Mouse (Mus musculus): ENCODE data around the gene Gm21983.

GRCm38 (mm10) chr7:27228865-27229264 is 48.0 kb upstream of the Gm21983 start:
- TF ChIP-seq CTCF (IDR thresholded peaks at IDR 0.05; ENCODE audit: insufficient read depth, low read length) = no peak
- TF ChIP-seq POLR2A (IDR thresholded peaks at IDR 0.05; ENCODE audit: borderline replicate concordance, extremely low read depth, low read depth, low read length) = no peak

Data from lung, adult 2 months (tissue).